Mouse (Mus musculus) embryo, embryonic 11 days (tissue): ENCODE data around the gene Upk3b.

Experiments
- DNase-seq: peaks from one replicate; pipeline ENCODE4 v3.0.0-alpha.2; 2015

The Upk3b gene

DNA sequence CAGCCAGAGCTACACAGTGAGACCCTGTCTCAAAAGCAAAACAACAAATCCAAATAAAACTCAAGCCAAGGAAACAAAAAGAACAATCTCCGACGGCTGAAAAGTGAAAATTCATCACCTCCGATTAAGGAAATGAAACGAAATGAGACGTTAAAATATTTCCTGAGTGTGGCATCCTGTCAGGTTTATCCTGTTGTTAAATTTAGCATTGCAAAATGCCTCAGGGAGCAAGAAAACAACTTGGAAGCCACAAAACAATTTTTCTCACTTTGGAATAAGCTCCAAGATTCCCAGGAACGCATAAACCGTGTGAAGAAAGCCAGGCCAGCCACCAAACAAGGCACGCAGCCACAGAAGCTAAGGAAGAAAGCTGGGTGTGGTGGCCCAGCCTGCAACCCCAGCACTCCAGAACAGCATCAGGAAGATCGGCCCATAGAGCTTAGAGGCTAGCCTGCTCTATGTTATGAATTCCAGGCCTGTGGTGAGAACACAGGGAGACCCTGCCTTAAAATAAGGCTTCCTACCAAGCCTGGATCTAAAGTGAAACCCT lies 38.8 kb downstream of the Upk3b start:
- DNase-seq = no peak

- no peak for DNase-seq
These were observed 39.8 kb downstream of the Upk3b start for GRCm38 (mm10) chr5:136078136-136078535.

GRCm38 (mm10) chr5:136082345-136082744 lies 44.0 kb downstream of the Upk3b start:
- DNase-seq = no peak

- peak; percentile 99 for DNase-seq
These were observed 45.4 kb downstream of the Upk3b start, which contains the start of gene Rasa4 for GRCm38 (mm10) chr5:136083669-136084107. Gene Rasa4, plus strand, starts transcription at chr5:136083916.

DNA sequence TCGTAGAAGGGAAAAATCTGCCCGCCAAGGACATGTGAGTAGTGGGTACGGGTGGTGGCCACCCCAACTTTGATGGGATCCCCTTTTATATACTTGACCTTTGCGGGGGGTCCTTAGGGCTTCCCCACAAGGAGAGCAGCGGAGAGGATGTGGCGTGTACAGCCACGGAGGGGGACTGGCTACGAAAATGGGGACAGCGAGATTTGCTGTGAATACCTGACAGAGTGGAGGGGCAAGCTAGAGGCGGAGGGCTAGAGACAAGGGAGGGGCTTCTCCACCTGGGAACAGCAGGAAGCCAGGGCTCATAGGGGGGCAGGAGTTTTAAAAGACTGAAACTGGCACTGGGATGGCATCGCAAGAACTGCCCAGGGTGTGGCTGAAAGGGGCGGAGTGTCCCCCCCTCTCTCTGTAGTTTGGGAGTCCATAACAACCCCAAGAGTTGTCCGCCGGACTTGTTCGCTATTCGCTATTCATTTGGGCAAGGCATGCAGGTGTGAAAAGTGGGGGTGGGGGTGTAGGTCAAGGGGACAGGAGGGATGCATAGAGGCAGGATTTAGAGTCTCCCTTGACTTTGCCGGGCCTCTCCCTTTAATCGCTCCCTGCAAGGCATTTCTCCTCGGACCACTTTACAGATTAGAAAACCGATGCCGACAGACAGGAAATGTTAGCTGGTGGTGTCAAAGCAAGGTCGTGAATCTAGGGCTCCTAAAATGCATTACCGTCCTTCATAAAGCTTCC lies 46.0 kb downstream of the Upk3b start:
- DNase-seq = no peak

DNA sequence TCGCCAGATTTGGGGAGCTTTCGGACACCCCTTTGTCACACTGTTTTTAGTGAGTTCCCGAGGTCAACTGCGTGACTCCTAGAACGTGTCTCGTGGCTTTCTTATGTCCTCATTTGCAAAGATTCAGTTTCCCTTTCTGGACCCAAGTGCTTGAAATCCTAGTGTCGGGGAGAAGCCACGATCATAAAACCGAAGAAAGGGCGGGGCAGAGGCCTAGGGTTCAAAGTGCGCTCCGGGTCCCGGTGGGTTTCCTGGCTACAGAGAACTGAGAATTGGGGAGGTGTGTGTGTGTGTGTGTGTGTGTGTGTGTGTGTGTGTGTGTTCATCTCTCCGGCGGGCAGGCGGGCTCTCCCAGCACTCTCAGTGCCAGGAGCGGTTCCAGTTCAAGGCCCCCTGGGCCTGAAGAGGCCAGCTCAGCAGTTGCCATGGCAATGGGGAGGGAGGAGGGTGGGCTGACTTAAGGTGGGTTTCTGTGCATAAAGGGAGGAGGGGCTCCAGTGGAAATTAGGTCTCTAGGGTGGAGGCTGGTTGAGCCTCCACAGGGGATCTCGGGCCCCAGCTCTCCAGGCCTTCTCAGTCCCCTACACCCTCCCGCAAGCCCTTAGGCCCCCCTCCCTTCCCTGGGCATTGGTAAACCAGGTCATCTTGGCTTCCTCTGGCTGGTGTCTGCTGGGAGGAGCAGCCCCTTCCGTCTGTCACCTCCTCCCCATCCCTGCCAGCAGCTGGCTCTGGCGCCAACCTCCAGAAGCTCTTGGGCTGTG lies 46.8 kb downstream of the Upk3b start:
- peak; percentile 72 for DNase-seq

DNA sequence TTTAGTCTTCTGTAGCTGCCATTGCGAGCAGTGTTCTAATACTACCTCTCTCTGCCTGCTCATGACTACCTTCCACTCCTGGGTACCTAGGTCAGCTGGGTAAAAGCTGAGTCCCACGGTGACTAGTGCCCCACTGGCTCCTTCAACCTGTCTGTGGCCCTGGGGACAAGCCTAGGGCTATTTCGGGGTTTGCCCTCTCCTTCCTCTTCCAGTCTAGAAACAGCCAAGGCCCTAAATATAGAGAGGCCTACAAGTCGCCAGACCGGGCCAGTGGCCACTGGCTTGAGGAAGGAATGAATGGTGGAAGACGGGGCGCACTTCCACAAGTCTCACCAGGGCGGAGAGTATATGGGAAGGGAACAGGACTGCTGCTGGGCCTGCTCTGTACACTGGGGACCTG lies 48.0 kb downstream of the Upk3b start:
- no peak for DNase-seq

DNA sequence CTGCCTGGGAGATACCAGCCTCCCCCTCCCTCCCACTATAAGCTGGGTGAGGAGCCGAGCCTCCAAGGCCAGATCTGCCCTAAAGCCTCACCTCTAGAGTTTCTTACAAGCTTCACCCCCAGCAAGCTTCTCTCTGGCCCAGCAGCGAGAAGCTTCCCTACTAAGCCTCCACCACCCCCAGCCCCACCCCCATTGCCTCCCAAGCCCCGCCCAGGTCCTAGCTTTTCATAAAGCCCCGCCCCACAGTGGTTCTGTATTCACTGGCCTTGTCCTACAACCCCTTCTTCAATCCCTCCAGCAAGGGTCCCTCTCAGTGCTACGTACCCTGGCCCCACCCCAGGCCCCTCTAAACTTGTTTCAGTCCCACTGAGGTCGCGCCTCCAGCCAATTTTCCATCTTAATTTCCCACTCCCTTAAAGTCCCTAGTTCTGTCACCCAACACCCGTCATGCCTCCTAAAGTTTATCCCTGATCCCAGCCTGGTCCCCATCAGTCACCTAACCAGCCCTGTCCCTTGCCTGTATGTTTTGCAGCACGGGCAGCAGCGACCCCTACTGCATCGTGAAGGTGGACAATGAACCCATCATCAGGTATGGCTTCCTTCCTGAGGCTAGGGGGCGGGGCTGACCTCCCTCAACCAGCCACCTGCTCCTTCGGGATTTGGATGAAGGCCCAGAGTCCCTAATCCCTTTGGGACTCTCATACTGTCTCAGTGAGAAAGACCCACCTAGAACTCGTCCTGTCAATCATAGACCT lies 50.7 kb downstream of the Upk3b start:
- peak; percentile 18 for DNase-seq

DNA sequence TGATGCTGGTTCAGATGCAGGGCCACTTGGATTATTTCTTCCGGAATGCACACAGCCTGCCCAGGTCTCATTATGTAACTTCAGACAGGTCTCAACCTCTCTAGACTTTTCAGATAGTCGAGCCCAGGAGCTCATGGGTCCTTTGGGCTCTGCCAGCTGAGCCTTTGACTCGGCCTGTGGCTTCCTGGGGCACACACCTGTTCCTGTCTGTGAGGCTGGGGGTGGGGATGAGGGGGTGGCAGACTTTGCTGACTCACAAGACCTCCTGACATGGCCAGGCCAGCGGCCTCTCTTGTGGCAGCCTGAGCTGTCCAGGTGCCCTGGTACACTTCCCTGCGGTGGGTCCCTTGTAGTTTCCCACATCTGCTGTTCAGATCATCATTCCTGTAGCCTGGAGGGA lies 53.6 kb downstream of the Upk3b start:
- DNase-seq = no peak

GRCm38 (mm10) chr5:136094249-136095010 lies 56.1 kb downstream of the Upk3b start:
- DNase-seq = no peak

DNA sequence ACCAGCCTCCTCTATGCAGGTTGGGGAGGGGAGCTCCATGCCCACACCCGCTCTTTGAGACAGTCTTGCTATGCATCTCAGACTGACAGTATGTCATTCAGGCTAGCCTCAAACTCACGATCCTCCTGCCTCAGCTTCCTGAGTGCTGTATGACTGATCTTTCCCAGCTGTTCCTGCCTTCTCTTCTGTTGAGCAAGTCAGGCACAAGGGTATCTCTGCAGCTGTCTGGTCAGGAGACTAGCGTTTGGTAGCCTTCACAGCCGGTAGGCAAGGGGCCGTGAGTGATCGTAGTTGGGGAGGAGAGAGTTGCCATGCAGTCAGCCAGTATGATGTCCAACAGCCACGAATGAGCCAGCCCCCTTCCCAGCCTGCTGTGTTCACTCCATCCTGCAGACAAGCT lies 56.8 kb downstream of the Upk3b start:
- DNase-seq = no peak
